Mouse (Mus musculus): ENCODE data around the gene Plpp1. TPM values are rescaled to one million over a fixed set of nuclear protein-coding genes. Genes with fewer than 3 reads are reported as not detected.

The Plpp1 gene
- total and polyA plus RNA-seq, 3 experiments = 0.12 to 0.15 TPM; not detected in 1

DNA sequence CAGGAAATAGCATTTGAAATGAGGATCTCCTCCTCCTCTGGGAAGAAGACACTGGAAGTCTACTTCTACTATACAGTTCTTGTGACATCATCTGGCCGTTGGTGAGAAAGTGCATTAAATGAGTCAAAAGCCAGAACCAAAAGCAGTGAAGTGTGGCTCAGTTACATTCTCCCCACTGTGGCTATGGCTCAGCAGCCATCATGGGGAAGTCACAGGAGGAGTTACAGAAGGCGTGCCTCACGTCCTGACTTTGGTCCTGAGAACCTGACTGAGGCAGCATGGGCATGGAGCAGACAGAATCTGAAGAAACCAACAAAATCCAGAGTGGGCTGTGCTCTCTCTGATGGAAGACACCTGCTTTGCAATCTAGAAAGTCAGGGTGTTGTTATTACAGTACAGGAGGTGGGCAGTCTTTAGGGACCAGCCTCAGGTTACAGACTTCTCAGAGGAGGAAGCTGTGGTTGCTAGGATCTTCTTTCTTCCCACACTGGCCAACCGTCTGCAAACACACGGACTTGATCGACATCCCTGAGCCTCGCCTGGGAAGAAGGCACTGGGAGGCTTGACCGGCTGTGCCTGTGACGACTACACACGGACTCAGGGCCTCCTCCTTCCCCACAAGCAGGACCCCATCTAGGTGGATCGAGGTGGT, 69.6 kb downstream of the Plpp1 start:
- no peaks in the 10 kb centered on the region for H3K79me2 ChIP-seq (ENCODE audit: control insufficient read depth, insufficient read depth, low read length, poor library complexity)

DNA sequence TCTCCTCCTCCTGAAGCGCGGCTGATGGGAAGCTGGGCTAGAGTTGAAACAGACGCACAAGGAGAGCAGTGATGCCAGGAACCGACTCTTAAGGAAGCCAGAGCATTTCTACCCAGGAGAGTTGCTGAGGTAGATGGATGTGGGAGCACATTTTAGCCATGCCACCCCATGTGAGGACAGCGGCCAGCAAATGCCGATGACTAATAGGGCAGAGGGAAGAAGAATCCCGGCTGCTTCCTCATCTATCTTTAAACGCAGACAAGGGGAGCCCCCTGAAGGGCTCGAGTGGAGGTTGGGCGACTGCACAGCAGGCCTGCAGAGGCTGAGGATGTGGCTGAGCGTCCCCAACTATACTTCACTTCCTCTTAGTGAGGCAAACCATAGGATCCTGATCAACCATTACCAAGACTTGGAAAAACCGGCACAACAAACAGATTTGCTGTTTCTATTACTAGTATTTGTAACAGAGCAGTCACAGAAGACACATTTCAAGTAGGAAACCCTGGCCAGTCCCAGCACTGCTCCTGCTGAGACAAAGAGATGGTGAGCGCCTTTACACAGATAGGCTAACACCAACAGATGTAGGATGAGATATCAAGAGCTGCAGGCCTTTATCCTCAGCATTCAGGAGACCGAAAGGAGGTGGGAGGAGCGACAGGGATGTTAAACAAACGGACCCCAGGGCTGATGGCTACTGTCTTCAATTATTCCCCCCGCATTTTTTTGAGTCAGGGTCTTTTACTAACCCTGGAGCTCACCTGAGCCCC, 71.1 kb downstream of the Plpp1 start:
- Histone ChIP-seq H3K27me3 (ENCODE audit: control insufficient read depth in 1 of 2, insufficient read depth in 2 of 2, low read length in 2 of 2) (no peaks in the 10 kb centered on the region), H3K9ac (ENCODE audit: control insufficient read depth, low read depth, low read length, poor library complexity, severe bottlenecking) (no peak overlapping the region), H3K4me1 (ENCODE audit: control insufficient read depth in 1 of 2, insufficient read depth in 2 of 2, low read length in 2 of 2) (no peaks in the 10 kb centered on the region), H3K79me2 (ENCODE audit: control insufficient read depth, insufficient read depth, low read length, poor library complexity) (no peaks in the 10 kb centered on the region), H3K4me3 (ENCODE audit: control insufficient read depth in 1 of 2, insufficient read depth in 1 of 2, low read depth in 2 of 2, low read length in 2 of 2) (no peak overlapping the region), H3K36me3 (ENCODE audit: control insufficient read depth in 1 of 2, insufficient read depth in 2 of 2, low read length in 2 of 2) (peaks cover 0 to 31% of the 10 kb centered on the region in 2 experiments; a peak in 2 of 4 replicates), H3K9me3 (replicated peaks; ENCODE audit: insufficient read depth, low read length) (no peaks in the 10 kb centered on the region), H3K27ac (ENCODE audit: control insufficient read depth, low read depth, low read length) (no peak overlapping the region)
- TF ChIP-seq USF2 (IDR thresholded peaks at IDR 0.05; ENCODE audit: borderline replicate concordance in 1 of 2, insufficient read depth in 1 of 2, low read depth in 1 of 2, low read length in 2 of 2) = no peak
- no peak for TF ChIP-seq USF1 (IDR thresholded peaks at IDR 0.05; ENCODE audit: low read depth, low read length)
- TF ChIP-seq TAL1 (IDR thresholded peaks at IDR 0.05; ENCODE audit: low read length) = no peak
- no peak for TF ChIP-seq UBTF (IDR thresholded peaks at IDR 0.05; ENCODE audit: borderline replicate concordance, insufficient read depth, low read depth, low read length)
- no peak for TF ChIP-seq NRF1 (IDR thresholded peaks at IDR 0.05; ENCODE audit: insufficient read depth, low read depth, low read length, poor library complexity, severe bottlenecking)
- no peak for DNase-seq (ENCODE audit: low read depth, low spot score)

More for the DNA sequence above, 69.6 kb downstream of the Plpp1 start:
- no peaks in the 10 kb centered on the region for H3K27me3 ChIP-seq (ENCODE audit: control insufficient read depth in 1 of 2, insufficient read depth in 2 of 2, low read length in 2 of 2)
- TF ChIP-seq JUND (IDR thresholded peaks at IDR 0.05; ENCODE audit: low read depth, low read length) (no peak), USF2 (IDR thresholded peaks at IDR 0.05; ENCODE audit: borderline replicate concordance in 1 of 2, insufficient read depth in 1 of 2, low read depth in 1 of 2, low read length in 2 of 2) (no peak), RAD21 (IDR thresholded peaks at IDR 0.05; ENCODE audit: low read depth, low read length) (no peak), TAL1 (IDR thresholded peaks at IDR 0.05; ENCODE audit: low read length) (no peak), TCF12 (IDR thresholded peaks at IDR 0.05; ENCODE audit: low read depth, low read length) (no peak), CHD2 (IDR thresholded peaks at IDR 0.05; ENCODE audit: low read length) (no peak), POLR2AphosphoS2 (IDR thresholded peaks at IDR 0.05; ENCODE audit: low read length) (no peak), NELFE (IDR thresholded peaks at IDR 0.05; ENCODE audit: low read depth, low read length) (no peak), SIN3A (IDR thresholded peaks at IDR 0.05; ENCODE audit: low read length) (no peak)
- no peak for DNase-seq (ENCODE audit: low read depth, low spot score)
- H3K36me3 ChIP-seq (ENCODE audit: control insufficient read depth in 1 of 2, insufficient read depth in 2 of 2, low read length in 2 of 2) = peaks cover 0 to 30% of the 10 kb centered on the region in 2 experiments; a peak in 2 of 4 replicates
- no peak overlapping the region for H3K27ac ChIP-seq (ENCODE audit: control insufficient read depth, low read depth, low read length)
- H3K4me1 ChIP-seq (ENCODE audit: control insufficient read depth in 1 of 2, insufficient read depth in 2 of 2, low read length in 2 of 2) = no peaks in the 10 kb centered on the region
- H3K4me3 ChIP-seq (ENCODE audit: control insufficient read depth in 1 of 2, insufficient read depth in 1 of 2, low read depth in 2 of 2, low read length in 2 of 2) = no peak overlapping the region
- H3K9ac ChIP-seq (ENCODE audit: control insufficient read depth, low read depth, low read length, poor library complexity, severe bottlenecking) = no peak overlapping the region
- no peaks in the 10 kb centered on the region for H3K9me3 ChIP-seq (replicated peaks; ENCODE audit: insufficient read depth, low read length)

Data from MEL (cell line).